Comparison of ENCODE assay signal across 13 mouse cellular contexts in genomic region chrX:53669557-53670270, GRCm38 (mm10). TPM values are rescaled to one million over a fixed set of nuclear protein-coding genes. Genes with fewer than 3 reads are reported as not detected.
DNase-seq lines count a peak whose midpoint lies in the region; ATAC-seq and TF ChIP-seq lines count a peak whose summit lies in the region.
"Not testable (repeated sequence)": the region's sequence is repeated elsewhere in the genome, so short reads cannot be mapped to it uniquely, and the experiment has no call there.
"Had no signal": no experiment of that assay in that cellular context is flagged by ENCODE, and none has a peak within 500 bp of the region (broad histone marks: within the 10 kb centered on the region; RNA-seq: fewer than 3 reads in every experiment).

No protein-coding gene starts in this region.

- H3K27ac ChIP-seq in embryonic facial prominence, embryonic 11.5 days (replicated peaks; ENCODE audit: low read depth, low read length); forebrain, postnatal 0 days (ENCODE audit: low read depth, low read length); hindbrain, embryonic 10.5 days; intestine, postnatal 0 days (ENCODE audit: low read depth, low read length); limb, embryonic 15.5 days; macrophage; stomach, postnatal 0 days (replicated peaks): not testable (repeated sequence)

- not testable (repeated sequence) for TF ChIP-seq EP300 in stomach, postnatal 0 days (optimal IDR thresholded peaks at IDR 0.05)

- not testable (repeated sequence) for H3K9me3 ChIP-seq in embryonic facial prominence, embryonic 11.5 days (replicated peaks; ENCODE audit: control insufficient read depth, low read length); forebrain, postnatal 0 days (ENCODE audit: low read length); hindbrain, embryonic 10.5 days; intestine, postnatal 0 days (ENCODE audit: control insufficient read depth); limb, embryonic 15.5 days; stomach, postnatal 0 days (ENCODE audit: control insufficient read depth, low read length)

- ATAC-seq in embryonic facial prominence, embryonic 11.5 days (replicated peaks; ENCODE audit: insufficient number of reproducible peaks, low FRiP score, low TSS enrichment, low read depth) = peak; percentile 69
- ATAC-seq in forebrain, postnatal 0 days = peak; percentile 56
- ATAC-seq in intestine, postnatal 0 days = peak; percentile 43
- 0 out of 2 replicates have a peak, but pooled peaks have one; percentile 24 for ATAC-seq in limb, embryonic 15.5 days (ENCODE audit: insufficient number of reproducible peaks, low FRiP score, low TSS enrichment, low read depth)
- peak; percentile 58 for ATAC-seq in stomach, postnatal 0 days (ENCODE audit: low FRiP score, low TSS enrichment)

- WGBS in embryonic facial prominence, embryonic 11.5 days = no CpG with 5 or more reads among the region's 36 CpGs
- WGBS in forebrain, postnatal 0 days = no CpG with 5 or more reads among the region's 36 CpGs
- no CpG with 5 or more reads among the region's 36 CpGs for WGBS in hindbrain, embryonic 10.5 days
- no CpG with 5 or more reads among the region's 36 CpGs for WGBS in intestine, postnatal 0 days
- no CpG with 5 or more reads among the region's 36 CpGs for WGBS in limb, embryonic 15.5 days
- no CpG with 5 or more reads among the region's 36 CpGs for WGBS in macrophage (ENCODE audit: missing documents)
- WGBS in stomach, postnatal 0 days = no CpG with 5 or more reads among the region's 36 CpGs

- not testable (repeated sequence) for H3K4me1 ChIP-seq in embryonic facial prominence, embryonic 11.5 days (ENCODE audit: control insufficient read depth, insufficient read depth, low read length); forebrain, postnatal 0 days (ENCODE audit: insufficient read depth); hindbrain, embryonic 10.5 days (replicated peaks); intestine, postnatal 0 days (replicated peaks; ENCODE audit: control insufficient read depth, insufficient read depth, low read length); limb, embryonic 15.5 days; stomach, postnatal 0 days (replicated peaks; ENCODE audit: control insufficient read depth, insufficient read depth)

- H3K4me2 ChIP-seq in embryonic facial prominence, embryonic 11.5 days (ENCODE audit: low read depth, low read length); limb, embryonic 15.5 days; myocyte (ENCODE audit: low read depth); stomach, postnatal 0 days (replicated peaks; ENCODE audit: low read depth): not testable (repeated sequence)
- peak overlapping the region; percentile 38 for H3K4me2 ChIP-seq in forebrain, postnatal 0 days (ENCODE audit: low read depth)
- H3K4me2 ChIP-seq in intestine, postnatal 0 days (replicated peaks; ENCODE audit: low read depth) = 0 out of 2 replicates have a peak overlapping the region, but pooled peaks have one; percentile 45

- H3K9ac ChIP-seq in embryonic facial prominence, embryonic 11.5 days (replicated peaks; ENCODE audit: low read length); forebrain, postnatal 0 days; intestine, postnatal 0 days (ENCODE audit: low read depth, low read length); limb, embryonic 15.5 days; stomach, postnatal 0 days (ENCODE audit: low read length): not testable (repeated sequence)

- H3K4me3 ChIP-seq in embryonic facial prominence, embryonic 11.5 days (ENCODE audit: low read depth, low read length) = peak overlapping the region; percentile 24; the same call in 1 of the 2 replicates
- H3K4me3 ChIP-seq in forebrain, postnatal 0 days (ENCODE audit: low read depth, low read length) = peak overlapping the region; percentile 30
- H3K4me3 ChIP-seq in hindbrain, embryonic 10.5 days = peak overlapping the region; percentile 34; the same call in 1 of the 2 replicates
- peak overlapping the region; percentile 23; the same call in 1 of the 2 replicates for H3K4me3 ChIP-seq in intestine, postnatal 0 days (ENCODE audit: low read depth, low read length)
- H3K4me3 ChIP-seq in limb, embryonic 15.5 days = peak overlapping the region; percentile 35
- H3K4me3 ChIP-seq in macrophage (ENCODE audit: inconsistent target) = peak overlapping the region; percentile 20; the same call in 1 of the 2 replicates
- H3K4me3 ChIP-seq in myocyte = peak overlapping the region; percentile 12
- H3K4me3 ChIP-seq in stomach, postnatal 0 days (ENCODE audit: low read depth, low read length) = peak overlapping the region; percentile 10; the same call in 1 of the 2 replicates

- H3K27me3 ChIP-seq in embryonic facial prominence, embryonic 11.5 days (ENCODE audit: control insufficient read depth, insufficient read depth, low read length); forebrain, postnatal 0 days (ENCODE audit: insufficient read depth, low read length); hindbrain, embryonic 10.5 days (ENCODE audit: insufficient read depth, poor library complexity, severe bottlenecking); intestine, postnatal 0 days (replicated peaks; ENCODE audit: control insufficient read depth, insufficient read depth, low read length); limb, embryonic 15.5 days; myocyte (ENCODE audit: control insufficient read depth, insufficient read depth, insufficient read length); stomach, postnatal 0 days (ENCODE audit: control insufficient read depth, insufficient read depth, low read length): not testable (repeated sequence)

- not testable (repeated sequence) for H3ac ChIP-seq in myocyte (ENCODE audit: control insufficient read depth, insufficient read length)

- TF ChIP-seq CTCF in forebrain, postnatal 0 days (IDR thresholded peaks at IDR 0.05; ENCODE audit: low read depth); intestine, postnatal 0 days (IDR thresholded peaks at IDR 0.05; ENCODE audit: low read depth); stomach, postnatal 0 days (IDR thresholded peaks at IDR 0.05; ENCODE audit: low read depth): not testable (repeated sequence)

- DNase-seq in embryonic facial prominence, embryonic 11.5 days (ENCODE audit: low spot score); forebrain, postnatal 0 days; hindbrain, embryonic 10.5 days (ENCODE audit: low spot score); stomach, postnatal 0 days (ENCODE audit: low spot score): not testable (repeated sequence)

- H3K79me2 ChIP-seq in macrophage (ENCODE audit: inconsistent target); myocyte (ENCODE audit: control insufficient read depth, insufficient read depth): not testable (repeated sequence)

- not testable (repeated sequence) for H3K36me3 ChIP-seq in embryonic facial prominence, embryonic 11.5 days (replicated peaks; ENCODE audit: control insufficient read depth, insufficient read depth, low read depth, low read length); forebrain, postnatal 0 days (ENCODE audit: insufficient read depth); hindbrain, embryonic 10.5 days; intestine, postnatal 0 days (ENCODE audit: control insufficient read depth, insufficient read depth); limb, embryonic 15.5 days; macrophage (ENCODE audit: inconsistent target); myocyte (ENCODE audit: control insufficient read depth, insufficient read depth); stomach, postnatal 0 days (ENCODE audit: control insufficient read depth, insufficient read depth, low read length)

- TF ChIP-seq POLR2A in myocyte (IDR thresholded peaks at IDR 0.05; ENCODE audit: insufficient read length, low read depth) = not testable (repeated sequence)

RNA-seq across cellular contexts. Expression of gene Rtl8b, which starts 0.5 kb away (rescaled TPM):
- 54.2 and 57.5 TPM in 2 replicates for polyA plus RNA-seq in embryonic facial prominence, embryonic 11.5 days (2014; fragmentation: Nextera tagmentation; extraction: Ambion mirVana)
- total RNA-seq in forebrain, postnatal 0 days (2014; rRNA removed) = 219 and 235 TPM in 2 replicates
- polyA plus RNA-seq in forebrain, postnatal 0 days (2015; fragmentation: Nextera tagmentation; extraction: Ambion mirVana) = 204 and 212 TPM in 2 replicates
- 56.9 and 86.9 TPM in 2 replicates for polyA plus RNA-seq in hindbrain, embryonic 10.5 days (2016; fragmentation: Nextera tagmentation; extraction: Ambion mirVana)
- polyA plus RNA-seq in intestine, postnatal 0 days (2015; fragmentation: Nextera tagmentation; extraction: Ambion mirVana) = 38.4 and 39.1 TPM in 2 replicates
- 58.4 and 67.8 TPM in 2 replicates for polyA plus RNA-seq in limb, embryonic 15.5 days (2015; fragmentation: Nextera tagmentation; extraction: Ambion mirVana)
- 1 to 10 TPM in 17 of 26 experiments, under 1 TPM in 3, not detected in 6; 0.78 to 8.6 (median 2.0) TPM for total RNA-seq in macrophage (2018; cell fraction: chromatin; rRNA removed)
- total RNA-seq in macrophage (2018; cell fraction: cytosol; rRNA removed) = 10 to 100 TPM; 20.4 to 36.2 (median 25.1) TPM
- total RNA-seq in macrophage (2018; cell fraction: nucleus; rRNA removed) = 10 to 100 TPM in 7 of 26 experiments, 1 to 10 TPM in 19; 2.8 to 13.4 (median 5.9) TPM
- polyA plus RNA-seq in macrophage (2018) (15.8 to 41.4 TPM (median 27.8 TPM) in 3 replicates), myocyte (2012; fragmentation: generic; extraction: Trizol) (75.5 TPM)
- polyA plus RNA-seq in stomach, postnatal 0 days (2015; fragmentation: Nextera tagmentation; extraction: Ambion mirVana) = 37.0 and 41.6 TPM in 2 replicates
- total RNA-seq: CH12.LX had no signal

RNA-seq across cellular contexts. Expression of gene Rtl8a, which starts 26.2 kb away (rescaled TPM):
- 49.5 and 64.0 TPM in 2 replicates for polyA plus RNA-seq in embryonic facial prominence, embryonic 11.5 days (2014; fragmentation: Nextera tagmentation; extraction: Ambion mirVana)
- total RNA-seq in forebrain, postnatal 0 days (2014; rRNA removed) = 124 and 168 TPM in 2 replicates
- polyA plus RNA-seq in forebrain, postnatal 0 days (2015; fragmentation: Nextera tagmentation; extraction: Ambion mirVana) = 238 and 241 TPM in 2 replicates
- 68.5 and 96.4 TPM in 2 replicates for polyA plus RNA-seq in hindbrain, embryonic 10.5 days (2016; fragmentation: Nextera tagmentation; extraction: Ambion mirVana)
- polyA plus RNA-seq in intestine, postnatal 0 days (2015; fragmentation: Nextera tagmentation; extraction: Ambion mirVana) = 45.6 and 46.0 TPM in 2 replicates
- 63.3 and 85.3 TPM in 2 replicates for polyA plus RNA-seq in limb, embryonic 15.5 days (2015; fragmentation: Nextera tagmentation; extraction: Ambion mirVana)
- total RNA-seq in macrophage (2018; cell fraction: chromatin; rRNA removed) = 1 to 10 TPM in 14 of 26 experiments, under 1 TPM in 1, not detected in 11; 0.73 to 6.4 (median 1.9) TPM
- total RNA-seq in macrophage (2018; cell fraction: cytosol; rRNA removed) = 10 to 100 TPM; 14.6 to 26.5 (median 20.2) TPM
- 10 to 100 TPM in 7 of 26 experiments, 1 to 10 TPM in 18, under 1 TPM in 1; 0.82 to 17.5 (median 6.3) TPM for total RNA-seq in macrophage (2018; cell fraction: nucleus; rRNA removed)
- polyA plus RNA-seq in macrophage (2018) (9.9 to 19.7 TPM (median 12.3 TPM) in 3 replicates), myocyte (2012; fragmentation: generic; extraction: Trizol) (83.8 TPM)
- polyA plus RNA-seq in stomach, postnatal 0 days (2015; fragmentation: Nextera tagmentation; extraction: Ambion mirVana) = 43.9 and 47.6 TPM in 2 replicates

RNA-seq across cellular contexts. Expression of gene 4930502E18Rik, which starts 54.9 kb away (rescaled TPM):
- polyA plus RNA-seq in embryonic facial prominence, embryonic 11.5 days (2014; fragmentation: Nextera tagmentation; extraction: Ambion mirVana) = 0.24 and 0.43 TPM in 2 replicates
- total RNA-seq in forebrain, postnatal 0 days (2014; rRNA removed) = 0.24 TPM in 1 of 2 replicates, not detected in the other
- polyA plus RNA-seq in forebrain, postnatal 0 days (2015; fragmentation: Nextera tagmentation; extraction: Ambion mirVana) = 0.19 and 0.31 TPM in 2 replicates
- 0.11 and 0.14 TPM in 2 replicates for polyA plus RNA-seq in hindbrain, embryonic 10.5 days (2016; fragmentation: Nextera tagmentation; extraction: Ambion mirVana)
- 0.13 and 0.26 TPM in 2 replicates for polyA plus RNA-seq in intestine, postnatal 0 days (2015; fragmentation: Nextera tagmentation; extraction: Ambion mirVana)
- 0.23 and 0.29 TPM in 2 replicates for polyA plus RNA-seq in limb, embryonic 15.5 days (2015; fragmentation: Nextera tagmentation; extraction: Ambion mirVana)
- total RNA-seq in macrophage (2018; cell fraction: chromatin; rRNA removed) = not detected
- total RNA-seq in macrophage (2018; cell fraction: cytosol; rRNA removed) = not detected
- not detected for total RNA-seq in macrophage (2018; cell fraction: nucleus; rRNA removed)
- polyA plus RNA-seq in macrophage (2018) (not detected in 3 replicates), myocyte (2012; fragmentation: generic; extraction: Trizol) (0.05 TPM)
- polyA plus RNA-seq in stomach, postnatal 0 days (2015; fragmentation: Nextera tagmentation; extraction: Ambion mirVana) = 0.06 and 0.08 TPM in 2 replicates
- total RNA-seq: adrenal gland, postnatal 10 days; gastrocnemius, postnatal 25 days; heart, postnatal 25 days had no signal
- polyA plus RNA-seq: spleen, adult 2 months had no signal
